Mouse (Mus musculus): ENCODE measurements at regions not wholly inside any gene's neighbourhood (a gene's known extent, or its start where the extent isn't known, plus 50 kb on each side); places are given as distances from the start of the nearest gene placed in this dataset.

DNA sequence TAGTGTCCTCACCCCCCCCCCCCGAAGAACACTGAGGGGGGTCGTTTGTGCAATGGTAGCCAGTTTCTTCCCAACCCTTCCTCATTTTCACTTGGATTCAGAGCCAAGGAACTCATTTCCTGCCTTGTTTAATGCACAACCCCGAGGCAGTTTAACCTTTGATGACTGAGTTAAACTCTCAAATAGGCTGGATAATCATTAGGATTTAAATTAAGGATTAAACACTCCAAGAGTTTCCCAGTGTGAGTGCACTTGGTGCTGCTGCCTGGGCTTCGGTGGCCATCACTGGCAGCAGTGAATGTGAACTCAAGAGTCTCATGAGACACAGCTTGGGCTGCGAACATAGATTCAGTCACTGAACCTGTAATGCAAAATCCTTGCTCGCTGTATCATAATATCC is 124.7 kb upstream of the St8sia2 start:
- H3K4me2 ChIP-seq (ENCODE audit: low read length): no peak overlapping the region
- no peak overlapping the region for H3K4me3 ChIP-seq (replicated peaks; ENCODE audit: low read depth, low read length)
- ATAC-seq (ENCODE audit: low FRiP score, low TSS enrichment) (no peak), DNase-seq (peak; percentile 8)
- H3K4me1 ChIP-seq (ENCODE audit: control insufficient read depth, insufficient read depth, low read length): no peaks in the 10 kb centered on the region
- H3K27me3 ChIP-seq (ENCODE audit: control insufficient read depth, insufficient read depth, low read length): no peaks in the 10 kb centered on the region
- WGBS: 69% methylated on average over 6 of the region's 6 CpGs
- H3K9ac ChIP-seq (replicated peaks; ENCODE audit: low read length): no peak overlapping the region
- H3K36me3 ChIP-seq (ENCODE audit: control insufficient read depth, insufficient read depth, low read length): no peaks in the 10 kb centered on the region
- H3K9me3 ChIP-seq (ENCODE audit: control insufficient read depth, low read length): no peaks in the 10 kb centered on the region
- no peak overlapping the region for H3K27ac ChIP-seq (replicated peaks; ENCODE audit: low read depth, low read length)

- no peak overlapping the region for H3K9ac ChIP-seq (replicated peaks; ENCODE audit: low read length)
- ATAC-seq (ENCODE audit: low FRiP score, low TSS enrichment) (0 out of 2 replicates have a peak, but pooled peaks have one; percentile 34), DNase-seq (peak; percentile 81)
- no peak overlapping the region for H3K4me2 ChIP-seq (ENCODE audit: low read length)
- WGBS: 6% methylated on average over 8 of the region's 8 CpGs
- peak overlapping the region; percentile 6 for H3K27ac ChIP-seq (replicated peaks; ENCODE audit: low read depth, low read length)
- no peaks in the 10 kb centered on the region for H3K9me3 ChIP-seq (ENCODE audit: control insufficient read depth, low read length)
- peaks cover 12% of the 10 kb centered on the region; the same call in 1 of the 2 replicates for H3K4me1 ChIP-seq (ENCODE audit: control insufficient read depth, insufficient read depth, low read length)
- no peaks in the 10 kb centered on the region for H3K36me3 ChIP-seq (ENCODE audit: control insufficient read depth, insufficient read depth, low read length)
- no peak overlapping the region for H3K4me3 ChIP-seq (replicated peaks; ENCODE audit: low read depth, low read length)
- H3K27me3 ChIP-seq (ENCODE audit: control insufficient read depth, insufficient read depth, low read length): no peaks in the 10 kb centered on the region
Measured at GRCm38 (mm10) chr7:74130206-74130836, 116.8 kb upstream of the St8sia2 start.

DNA sequence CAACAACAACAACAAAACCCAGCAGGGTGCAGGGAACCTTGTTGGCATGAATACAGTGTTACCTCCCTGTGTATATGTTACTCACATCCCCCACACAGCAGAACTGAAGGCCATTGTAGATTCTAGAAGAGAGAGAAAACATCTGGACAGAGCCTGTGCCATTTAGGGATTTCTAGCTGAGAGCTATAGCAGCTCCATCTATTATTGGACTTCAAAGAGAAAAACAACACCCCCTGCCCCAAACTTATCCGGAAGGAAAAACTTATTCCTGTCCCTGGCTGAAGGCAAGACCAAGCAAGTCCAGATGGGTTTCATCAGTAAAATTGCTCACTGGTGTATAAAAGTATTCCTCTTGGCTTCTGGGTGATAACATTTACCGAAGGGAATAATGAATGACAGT is 98.6 kb upstream of the St8sia2 start:
- 79% methylated on average over 2 of the region's 2 CpGs for WGBS
- no peaks in the 10 kb centered on the region for H3K27me3 ChIP-seq (ENCODE audit: control insufficient read depth, insufficient read depth, low read length)
- DNase-seq (no peak), ATAC-seq (ENCODE audit: low FRiP score, low TSS enrichment) (no peak)
- H3K4me3 ChIP-seq (replicated peaks; ENCODE audit: low read depth, low read length): no peak overlapping the region
- no peaks in the 10 kb centered on the region for H3K4me1 ChIP-seq (ENCODE audit: control insufficient read depth, insufficient read depth, low read length)
- no peak overlapping the region for H3K4me2 ChIP-seq (ENCODE audit: low read length)
- H3K9me3 ChIP-seq (ENCODE audit: control insufficient read depth, low read length): no peaks in the 10 kb centered on the region
- no peak overlapping the region for H3K27ac ChIP-seq (replicated peaks; ENCODE audit: low read depth, low read length)
- no peak overlapping the region for H3K9ac ChIP-seq (replicated peaks; ENCODE audit: low read length)
- H3K36me3 ChIP-seq (ENCODE audit: control insufficient read depth, insufficient read depth, low read length): no peaks in the 10 kb centered on the region

DNA sequence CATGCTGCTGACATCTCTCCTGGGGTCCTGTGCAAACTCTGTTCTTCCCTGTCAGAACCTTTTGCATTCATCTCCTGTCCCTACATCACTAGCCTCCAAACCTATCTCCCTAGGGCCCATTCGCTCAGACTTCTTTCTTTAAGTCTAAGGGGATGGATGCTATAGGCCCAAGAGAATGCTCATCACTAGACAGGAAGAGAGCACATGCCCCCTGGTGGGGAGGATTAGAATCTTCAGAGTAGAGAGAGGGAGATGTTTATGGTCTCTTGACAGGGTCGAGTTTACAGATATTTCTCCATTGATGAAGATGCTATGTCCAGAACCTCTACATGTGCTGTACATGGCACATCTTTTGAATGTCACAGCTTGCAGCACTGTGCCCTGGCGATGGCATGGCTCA is 94.9 kb upstream of the St8sia2 start:
- H3K4me3 ChIP-seq (replicated peaks; ENCODE audit: low read depth, low read length): no peak overlapping the region
- no peaks in the 10 kb centered on the region for H3K27me3 ChIP-seq (ENCODE audit: control insufficient read depth, insufficient read depth, low read length)
- H3K4me1 ChIP-seq (ENCODE audit: control insufficient read depth, insufficient read depth, low read length): no peaks in the 10 kb centered on the region
- no peak overlapping the region for H3K4me2 ChIP-seq (ENCODE audit: low read length)
- ATAC-seq (ENCODE audit: low FRiP score, low TSS enrichment) (no peak), DNase-seq (peak; percentile 55)
- no peaks in the 10 kb centered on the region for H3K9me3 ChIP-seq (ENCODE audit: control insufficient read depth, low read length)
- WGBS: 71% methylated on average over 3 of the region's 3 CpGs
- H3K9ac ChIP-seq (replicated peaks; ENCODE audit: low read length): no peak overlapping the region
- H3K27ac ChIP-seq (replicated peaks; ENCODE audit: low read depth, low read length): no peak overlapping the region
- no peaks in the 10 kb centered on the region for H3K36me3 ChIP-seq (ENCODE audit: control insufficient read depth, insufficient read depth, low read length)

GRCm38 (mm10) chr7:74107176-74107928 is 93.9 kb upstream of the St8sia2 start:
- no peak overlapping the region for H3K9ac ChIP-seq (replicated peaks; ENCODE audit: low read length)
- H3K27ac ChIP-seq (replicated peaks; ENCODE audit: low read depth, low read length): no peak overlapping the region
- no peaks in the 10 kb centered on the region for H3K36me3 ChIP-seq (ENCODE audit: control insufficient read depth, insufficient read depth, low read length)
- no peaks in the 10 kb centered on the region for H3K27me3 ChIP-seq (ENCODE audit: control insufficient read depth, insufficient read depth, low read length)
- no peak for ATAC-seq (ENCODE audit: low FRiP score, low TSS enrichment)
- H3K4me3 ChIP-seq (replicated peaks; ENCODE audit: low read depth, low read length): no peak overlapping the region
- peak; percentile 70 for DNase-seq
- H3K9me3 ChIP-seq (ENCODE audit: control insufficient read depth, low read length): no peaks in the 10 kb centered on the region
- WGBS: 45% methylated on average over 5 of the region's 5 CpGs
- H3K4me1 ChIP-seq (ENCODE audit: control insufficient read depth, insufficient read depth, low read length): no peaks in the 10 kb centered on the region
- H3K4me2 ChIP-seq (ENCODE audit: low read length): no peak overlapping the region

DNA sequence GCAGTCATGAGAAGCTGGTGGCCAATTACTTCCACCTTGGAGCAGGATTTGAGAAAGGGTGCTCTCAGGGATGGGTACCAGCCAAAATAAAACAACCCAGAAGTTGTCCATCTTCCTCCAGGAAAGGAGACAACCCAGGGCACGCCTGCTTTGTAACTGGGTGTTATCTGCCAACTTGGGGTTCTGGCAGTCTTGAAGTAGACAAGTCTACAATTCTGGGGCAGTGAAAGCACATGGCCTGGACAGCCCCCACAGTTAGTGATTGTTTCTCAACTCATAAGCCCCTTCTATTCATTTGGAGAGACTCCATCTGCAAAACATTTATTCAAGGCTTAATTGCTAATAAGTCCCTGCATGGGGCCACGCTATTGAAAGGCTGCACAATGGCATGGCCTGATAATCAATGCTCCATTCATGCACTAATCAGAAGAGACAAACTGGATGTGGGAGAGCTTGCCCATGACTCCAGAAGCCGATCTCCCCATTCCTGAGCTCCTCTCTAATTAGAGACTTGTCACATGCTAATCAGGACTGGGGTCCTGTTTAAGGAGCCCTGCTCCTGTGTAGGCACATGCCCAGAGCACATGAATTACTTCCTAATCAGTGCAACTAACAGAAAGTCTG is 78.0 kb upstream of the St8sia2 start:
- no peak overlapping the region for H3K9ac ChIP-seq (replicated peaks; ENCODE audit: low read length)
- DNase-seq (no peak), ATAC-seq (ENCODE audit: low FRiP score, low TSS enrichment) (no peak)
- H3K27me3 ChIP-seq (ENCODE audit: control insufficient read depth, insufficient read depth, low read length): no peaks in the 10 kb centered on the region
- 52% methylated on average over 3 of the region's 3 CpGs for WGBS
- H3K4me2 ChIP-seq (ENCODE audit: low read length): no peak overlapping the region
- no peaks in the 10 kb centered on the region for H3K4me1 ChIP-seq (ENCODE audit: control insufficient read depth, insufficient read depth, low read length)
- H3K4me3 ChIP-seq (replicated peaks; ENCODE audit: low read depth, low read length): no peak overlapping the region
- H3K9me3 ChIP-seq (ENCODE audit: control insufficient read depth, low read length): peaks cover 7% of the 10 kb centered on the region; the same call in 1 of the 2 replicates
- H3K36me3 ChIP-seq (ENCODE audit: control insufficient read depth, insufficient read depth, low read length): no peaks in the 10 kb centered on the region
- H3K27ac ChIP-seq (replicated peaks; ENCODE audit: low read depth, low read length): no peak overlapping the region

GRCm38 (mm10) chr7:74080846-74081235 is 67.4 kb upstream of the St8sia2 start:
- Histone ChIP-seq H3K9me3 (ENCODE audit: control insufficient read depth, low read length) (no peaks in the 10 kb centered on the region), H3K9ac (replicated peaks; ENCODE audit: low read length) (no peak overlapping the region), H3K36me3 (ENCODE audit: control insufficient read depth, insufficient read depth, low read length) (no peaks in the 10 kb centered on the region), H3K4me1 (ENCODE audit: control insufficient read depth, insufficient read depth, low read length) (no peaks in the 10 kb centered on the region), H3K27me3 (ENCODE audit: control insufficient read depth, insufficient read depth, low read length) (no peaks in the 10 kb centered on the region), H3K4me3 (replicated peaks; ENCODE audit: low read depth, low read length) (no peak overlapping the region), H3K4me2 (ENCODE audit: low read length) (no peak overlapping the region), H3K27ac (replicated peaks; ENCODE audit: low read depth, low read length) (no peak overlapping the region)
- WGBS: 89% methylated on average over 4 of the region's 4 CpGs
- DNase-seq: no peak
- ATAC-seq (ENCODE audit: low FRiP score, low TSS enrichment): no peak

GRCm38 (mm10) chr7:74080079-74080845 is 66.8 kb upstream of the St8sia2 start:
- Histone ChIP-seq H3K4me3 (replicated peaks; ENCODE audit: low read depth, low read length) (no peak overlapping the region), H3K27me3 (ENCODE audit: control insufficient read depth, insufficient read depth, low read length) (no peaks in the 10 kb centered on the region), H3K4me2 (ENCODE audit: low read length) (no peak overlapping the region), H3K9me3 (ENCODE audit: control insufficient read depth, low read length) (no peaks in the 10 kb centered on the region; the same call in 1 of the 2 replicates), H3K9ac (replicated peaks; ENCODE audit: low read length) (no peak overlapping the region), H3K27ac (replicated peaks; ENCODE audit: low read depth, low read length) (no peak overlapping the region), H3K4me1 (ENCODE audit: control insufficient read depth, insufficient read depth, low read length) (no peaks in the 10 kb centered on the region), H3K36me3 (ENCODE audit: control insufficient read depth, insufficient read depth, low read length) (no peaks in the 10 kb centered on the region)
- WGBS: 89% methylated on average over 9 of the region's 9 CpGs
- ATAC-seq (ENCODE audit: low FRiP score, low TSS enrichment) (no peak), DNase-seq (no peak)
